Mouse (Mus musculus) bone marrow, adult 2 months (tissue): Measurements from ENCODE around the gene Prom1. TPM values are rescaled to one million over a fixed set of nuclear protein-coding genes. Genes with fewer than 3 reads are reported as not detected.

Experiments
- H3K27ac ChIP-seq: fragments of 200-500 bp; 2 replicates; pipeline ENCODE4 v1.5.1; 2012; ENCODE audit warnings: low read depth, mild to moderate bottlenecking, control low read depth, inconsistent platforms, low read length; ENCODE audit not compliant: control insufficient read depth, poor library complexity, insufficient read depth
- H3K4me1 ChIP-seq: fragments of 200-500 bp; 2 replicates; pipeline ENCODE4 v1.6.1; 2011; ENCODE audit warnings: low read length; ENCODE audit not compliant: control insufficient read depth, insufficient read depth
- H3K4me3 ChIP-seq: fragments of 200-500 bp; replicated peaks from 2 replicates; pipeline ENCODE3; 2011; ENCODE audit warnings: mild to moderate bottlenecking, low read depth, low read length, control low read depth; ENCODE audit not compliant: control insufficient read depth
- CTCF ChIP-seq: fragments of 200-500 bp; IDR thresholded peaks from 2 replicates; pipeline ENCODE4 v1.5.1; 2011; ENCODE audit warnings: low read length, control low read depth; ENCODE audit not compliant: control insufficient read depth, insufficient read depth
- POLR2A ChIP-seq: fragments of 200-500 bp; IDR thresholded peaks from 2 replicates; pipeline ENCODE4 v1.6.1; 2011; ENCODE audit warnings: low read depth, mild to moderate bottlenecking, control low read depth, low read length, borderline replicate concordance; ENCODE audit not compliant: control insufficient read depth
- WGBS: fragments of 180-500 bp; shearing (Covaris S2); methylation state at CpG from one replicate; pipeline ENCODE4 v1.1.7; 2018; 5-methylcytosine and 5-hydroxymethylcytosine counted together
- polyA plus RNA-seq: library from polyadenylated mRNA; stranded (reverse); fragments of >200 nt; gene quantifications from 2 replicates; pipeline ENCODE4 v1.2.4, GENCODE M21; 2011; ENCODE audit warnings: low replicate concordance; ENCODE audit not compliant: missing spikeins, insufficient read depth, insufficient read length

Gene Prom1
- polyA plus RNA-seq, 1 experiment: 58.9 TPM

- 86% methylated on average over 7 of the region's 7 CpGs for WGBS
- Histone ChIP-seq H3K27ac (no peak overlapping the region), H3K4me3 (no peak overlapping the region), H3K4me1 (peaks cover 3% of the 10 kb centered on the region; the same call in 1 of the 2 replicates)
- TF ChIP-seq CTCF (no peak), POLR2A (no peak)
These were observed 31.2 kb downstream of the Prom1 start for GRCm38 (mm10) chr5:44070529-44071133.

- Histone ChIP-seq H3K4me3 (no peak overlapping the region), H3K4me1 (no peaks in the 10 kb centered on the region), H3K27ac (no peak overlapping the region)
- TF ChIP-seq CTCF (no peak), POLR2A (no peak)
- WGBS: 58% methylated on average over 3 of the region's 3 CpGs
These were observed 43.6 kb downstream of the Prom1 start for GRCm38 (mm10) chr5:44058258-44058657.

GRCm38 (mm10) chr5:44050213-44050612, 51.6 kb downstream of the Prom1 start:
- WGBS: 50% methylated on average over 8 of the region's 8 CpGs
- TF ChIP-seq CTCF: no peak
- no peak for TF ChIP-seq POLR2A
- H3K27ac ChIP-seq: no peak overlapping the region
- no peak overlapping the region for H3K4me3 ChIP-seq
- H3K4me1 ChIP-seq: no peaks in the 10 kb centered on the region

GRCm38 (mm10) chr5:44049395-44049976, 52.3 kb downstream of the Prom1 start:
- Histone ChIP-seq H3K4me3 (no peak overlapping the region), H3K27ac (no peak overlapping the region), H3K4me1 (no peaks in the 10 kb centered on the region)
- 27% methylated on average over 6 of the region's 6 CpGs for WGBS
- TF ChIP-seq CTCF: no peak
- TF ChIP-seq POLR2A: no peak

- TF ChIP-seq POLR2A (no peak), CTCF (peak; percentile 12; the same call in 1 of the 2 replicates)
- Histone ChIP-seq H3K4me3 (no peak overlapping the region), H3K4me1 (no peaks in the 10 kb centered on the region), H3K27ac (no peak overlapping the region)
- 47% methylated on average over 5 of the region's 5 CpGs for WGBS
These were observed 53.1 kb downstream of the Prom1 start for GRCm38 (mm10) chr5:44048568-44049363.

- TF ChIP-seq CTCF (no peak), POLR2A (no peak)
- 59% methylated on average over 1 of the region's 1 CpGs for WGBS
These were observed 60.1 kb downstream of the Prom1 start for GRCm38 (mm10) chr5:44041725-44042124.

GRCm38 (mm10) chr5:44041056-44041455, 60.8 kb downstream of the Prom1 start:
- Histone ChIP-seq H3K4me3 (no peak overlapping the region), H3K27ac (no peak overlapping the region), H3K4me1 (no peaks in the 10 kb centered on the region)
- 85% methylated on average over 3 of the region's 3 CpGs for WGBS
- TF ChIP-seq POLR2A (no peak), CTCF (no peak)

More at GRCm38 (mm10) chr5:44041725-44042124, 60.1 kb downstream of the Prom1 start:
- Histone ChIP-seq H3K4me1 (no peaks in the 10 kb centered on the region), H3K27ac (no peak overlapping the region), H3K4me3 (no peak overlapping the region)

- 80% methylated on average over 9 of the region's 9 CpGs for WGBS
- H3K4me3 ChIP-seq: no peak overlapping the region
- TF ChIP-seq POLR2A: no peak
- no peak for TF ChIP-seq CTCF
- no peak overlapping the region for H3K27ac ChIP-seq
- no peaks in the 10 kb centered on the region for H3K4me1 ChIP-seq
These were observed 103.4 kb downstream of the Prom1 start for GRCm38 (mm10) chr5:43998295-43998989.
